Mouse (Mus musculus): Measurements from ENCODE around the gene Rbms3.

Gene Rbms3

GRCm38 (mm10) chr9:116976575-116977408 lies 652.9 kb downstream of the Rbms3 start:
- DNase-seq (ENCODE audit: low read depth, low spot score) = peak; percentile 63

- no peak for DNase-seq (ENCODE audit: low read depth, low spot score)
Measured at GRCm38 (mm10) chr9:116975269-116975668, 654.4 kb downstream of the Rbms3 start.

GRCm38 (mm10) chr9:116974134-116974533 lies 655.6 kb downstream of the Rbms3 start:
- DNase-seq (ENCODE audit: low read depth, low spot score) = peak; percentile 34

GRCm38 (mm10) chr9:116973594-116973993 lies 656.1 kb downstream of the Rbms3 start:
- no peak for DNase-seq (ENCODE audit: low read depth, low spot score)

GRCm38 (mm10) chr9:116967317-116967716 lies 662.4 kb downstream of the Rbms3 start:
- no peak for DNase-seq (ENCODE audit: low read depth, low spot score)

GRCm38 (mm10) chr9:116965691-116966090 lies 664.0 kb downstream of the Rbms3 start:
- DNase-seq (ENCODE audit: low read depth, low spot score) = no peak

GRCm38 (mm10) chr9:116956156-116956555 lies 673.6 kb downstream of the Rbms3 start:
- DNase-seq (ENCODE audit: low read depth, low spot score) = no peak

GRCm38 (mm10) chr9:116948211-116948610 lies 681.5 kb downstream of the Rbms3 start:
- no peak for DNase-seq (ENCODE audit: low read depth, low spot score)

GRCm38 (mm10) chr9:116947369-116947768 lies 682.3 kb downstream of the Rbms3 start:
- DNase-seq (ENCODE audit: low read depth, low spot score) = no peak

- DNase-seq (ENCODE audit: low read depth, low spot score) = no peak
Measured at GRCm38 (mm10) chr9:116946787-116947186, 682.9 kb downstream of the Rbms3 start.

GRCm38 (mm10) chr9:116945689-116946088 lies 684.0 kb downstream of the Rbms3 start:
- no peak for DNase-seq (ENCODE audit: low read depth, low spot score)

- no peak for DNase-seq (ENCODE audit: low read depth, low spot score)
Measured at GRCm38 (mm10) chr9:116943902-116944301, 685.8 kb downstream of the Rbms3 start.

- no peak for DNase-seq (ENCODE audit: low read depth, low spot score)
Measured at GRCm38 (mm10) chr9:116941116-116941515, 688.6 kb downstream of the Rbms3 start.

GRCm38 (mm10) chr9:116940693-116941092 lies 689.0 kb downstream of the Rbms3 start:
- DNase-seq (ENCODE audit: low read depth, low spot score) = no peak

- no peak for DNase-seq (ENCODE audit: low read depth, low spot score)
Measured at GRCm38 (mm10) chr9:116928338-116928737, 701.4 kb downstream of the Rbms3 start.

- DNase-seq (ENCODE audit: low read depth, low spot score) = no peak
Measured at GRCm38 (mm10) chr9:116923151-116923550, 706.6 kb downstream of the Rbms3 start.

GRCm38 (mm10) chr9:116922561-116922960 lies 707.2 kb downstream of the Rbms3 start:
- DNase-seq (ENCODE audit: low read depth, low spot score) = no peak

- peak; percentile 64 for DNase-seq (ENCODE audit: low read depth, low spot score)
Measured at GRCm38 (mm10) chr9:116919441-116920019, 710.2 kb downstream of the Rbms3 start.

GRCm38 (mm10) chr9:116912493-116912847 lies 717.2 kb downstream of the Rbms3 start:
- DNase-seq (ENCODE audit: low read depth, low spot score) = peak; percentile 30

- DNase-seq (ENCODE audit: low read depth, low spot score) = no peak
Measured at GRCm38 (mm10) chr9:116911781-116912492, 717.8 kb downstream of the Rbms3 start.

GRCm38 (mm10) chr9:116909511-116909910 lies 720.2 kb downstream of the Rbms3 start:
- DNase-seq (ENCODE audit: low read depth, low spot score) = no peak

GRCm38 (mm10) chr9:116906955-116907354 lies 722.8 kb downstream of the Rbms3 start:
- DNase-seq (ENCODE audit: low read depth, low spot score) = peak; percentile 27

GRCm38 (mm10) chr9:116905646-116906045 lies 724.1 kb downstream of the Rbms3 start:
- no peak for DNase-seq (ENCODE audit: low read depth, low spot score)
